Mouse (Mus musculus): ENCODE data around the gene Taf1d. TPM values are rescaled to one million over a fixed set of nuclear protein-coding genes. Genes with fewer than 3 reads are reported as not detected.
"Not testable (repeated sequence)": the region's sequence is repeated elsewhere in the genome, so short reads cannot be mapped to it uniquely, and the experiment has no call there.

The Taf1d gene
- polyA plus RNA-seq, 1 experiment from 2014 or later: 62.0 TPM

- Histone ChIP-seq H3K36me3 (ENCODE audit: control insufficient read depth, insufficient read depth, low read length) (peaks cover 48% of the 10 kb centered on the region), H3K27me3 (ENCODE audit: control insufficient read depth, insufficient read depth, low read length) (no peaks in the 10 kb centered on the region), H3K4me1 (ENCODE audit: control insufficient read depth, insufficient read depth, low read length) (peaks cover 10% of the 10 kb centered on the region), H3K27ac (ENCODE audit: low read depth, low read length) (no peak overlapping the region), H3K4me2 (no peak overlapping the region), H3K9me3 (replicated peaks; ENCODE audit: control insufficient read depth, low read length) (no peaks in the 10 kb centered on the region), H3K4me3 (ENCODE audit: low read depth, low read length) (no peak overlapping the region), H3K9ac (ENCODE audit: low read depth, low read length) (no peak overlapping the region)
- ATAC-seq (replicated peaks; ENCODE audit: insufficient number of reproducible peaks, low FRiP score, low TSS enrichment): no peak
- WGBS (ENCODE audit: insufficient replicate concordance): 85% methylated on average over 2 of the region's 2 CpGs
Observed at GRCm38 (mm10) chr9:15312054-15312735, 6.2 kb downstream of the Taf1d start.

- WGBS (ENCODE audit: insufficient replicate concordance): 87% methylated on average over 5 of the region's 5 CpGs
- ATAC-seq (replicated peaks; ENCODE audit: insufficient number of reproducible peaks, low FRiP score, low TSS enrichment): no peak
- Histone ChIP-seq H3K4me3 (ENCODE audit: low read depth, low read length) (no peak overlapping the region), H3K9me3 (replicated peaks; ENCODE audit: control insufficient read depth, low read length) (no peaks in the 10 kb centered on the region), H3K4me2 (no peak overlapping the region), H3K27me3 (ENCODE audit: control insufficient read depth, insufficient read depth, low read length) (no peaks in the 10 kb centered on the region), H3K4me1 (ENCODE audit: control insufficient read depth, insufficient read depth, low read length) (no peaks in the 10 kb centered on the region), H3K9ac (ENCODE audit: low read depth, low read length) (no peak overlapping the region), H3K27ac (ENCODE audit: low read depth, low read length) (no peak overlapping the region), H3K36me3 (ENCODE audit: control insufficient read depth, insufficient read depth, low read length) (peaks cover 52% of the 10 kb centered on the region)
Observed at GRCm38 (mm10) chr9:15313633-15314032, 7.6 kb downstream of the Taf1d start.

GRCm38 (mm10) chr9:15314619-15315018 lies 8.6 kb downstream of the Taf1d start:
- Histone ChIP-seq H3K9me3 (replicated peaks; ENCODE audit: control insufficient read depth, low read length) (no peaks in the 10 kb centered on the region), H3K4me3 (ENCODE audit: low read depth, low read length) (no peak overlapping the region), H3K36me3 (ENCODE audit: control insufficient read depth, insufficient read depth, low read length) (peaks cover 46% of the 10 kb centered on the region), H3K27me3 (ENCODE audit: control insufficient read depth, insufficient read depth, low read length) (no peaks in the 10 kb centered on the region), H3K9ac (ENCODE audit: low read depth, low read length) (no peak overlapping the region), H3K4me2 (no peak overlapping the region), H3K4me1 (ENCODE audit: control insufficient read depth, insufficient read depth, low read length) (no peaks in the 10 kb centered on the region), H3K27ac (ENCODE audit: low read depth, low read length) (no peak overlapping the region)
- no peak for ATAC-seq (replicated peaks; ENCODE audit: insufficient number of reproducible peaks, low FRiP score, low TSS enrichment)
- WGBS (ENCODE audit: insufficient replicate concordance): 96% methylated on average over 1 of the region's 1 CpGs

- not testable (repeated sequence) for H3K4me1 ChIP-seq (ENCODE audit: control insufficient read depth, insufficient read depth, low read length); ATAC-seq (replicated peaks; ENCODE audit: insufficient number of reproducible peaks, low FRiP score, low TSS enrichment); H3K9me3 ChIP-seq (replicated peaks; ENCODE audit: control insufficient read depth, low read length); H3K9ac ChIP-seq (ENCODE audit: low read depth, low read length); H3K27ac ChIP-seq (ENCODE audit: low read depth, low read length); H3K4me2 ChIP-seq; H3K27me3 ChIP-seq (ENCODE audit: control insufficient read depth, insufficient read depth, low read length); H3K4me3 ChIP-seq (ENCODE audit: low read depth, low read length)
- peaks cover 35% of the 10 kb centered on the region for H3K36me3 ChIP-seq (ENCODE audit: control insufficient read depth, insufficient read depth, low read length)
- WGBS (ENCODE audit: insufficient replicate concordance): 100% methylated on average over 2 of the region's 2 CpGs
Observed at GRCm38 (mm10) chr9:15316296-15316695, 10.3 kb downstream of the Taf1d start.

GRCm38 (mm10) chr9:15317223-15318169 lies 11.5 kb downstream of the Taf1d start:
- Histone ChIP-seq H3K4me3 (ENCODE audit: low read depth, low read length) (no peak overlapping the region), H3K4me2 (no peak overlapping the region), H3K36me3 (ENCODE audit: control insufficient read depth, insufficient read depth, low read length) (peaks cover 42% of the 10 kb centered on the region), H3K4me1 (ENCODE audit: control insufficient read depth, insufficient read depth, low read length) (no peaks in the 10 kb centered on the region), H3K9ac (ENCODE audit: low read depth, low read length) (no peak overlapping the region), H3K27me3 (ENCODE audit: control insufficient read depth, insufficient read depth, low read length) (no peaks in the 10 kb centered on the region), H3K9me3 (replicated peaks; ENCODE audit: control insufficient read depth, low read length) (no peaks in the 10 kb centered on the region), H3K27ac (ENCODE audit: low read depth, low read length) (no peak overlapping the region)
- WGBS (ENCODE audit: insufficient replicate concordance): 55% methylated on average over 5 of the region's 5 CpGs
- ATAC-seq (replicated peaks; ENCODE audit: insufficient number of reproducible peaks, low FRiP score, low TSS enrichment): no peak

- Histone ChIP-seq H3K36me3 (ENCODE audit: control insufficient read depth, insufficient read depth, low read length) (peaks cover 40% of the 10 kb centered on the region), H3K4me2 (no peak overlapping the region), H3K9me3 (replicated peaks; ENCODE audit: control insufficient read depth, low read length) (no peaks in the 10 kb centered on the region), H3K27ac (ENCODE audit: low read depth, low read length) (no peak overlapping the region), H3K4me1 (ENCODE audit: control insufficient read depth, insufficient read depth, low read length) (no peaks in the 10 kb centered on the region), H3K27me3 (ENCODE audit: control insufficient read depth, insufficient read depth, low read length) (no peaks in the 10 kb centered on the region), H3K4me3 (ENCODE audit: low read depth, low read length) (no peak overlapping the region), H3K9ac (ENCODE audit: low read depth, low read length) (no peak overlapping the region)
- no peak for ATAC-seq (replicated peaks; ENCODE audit: insufficient number of reproducible peaks, low FRiP score, low TSS enrichment)
- 82% methylated on average over 2 of the region's 2 CpGs for WGBS (ENCODE audit: insufficient replicate concordance)
Observed at GRCm38 (mm10) chr9:15318170-15318742, 12.2 kb downstream of the Taf1d start.

- H3K4me1 ChIP-seq (ENCODE audit: control insufficient read depth, insufficient read depth, low read length): no peaks in the 10 kb centered on the region
- 94% methylated on average over 4 of the region's 4 CpGs for WGBS (ENCODE audit: insufficient replicate concordance)
- ATAC-seq (replicated peaks; ENCODE audit: insufficient number of reproducible peaks, low FRiP score, low TSS enrichment): no peak
- no peak overlapping the region for H3K9ac ChIP-seq (ENCODE audit: low read depth, low read length)
- peaks cover 39% of the 10 kb centered on the region for H3K36me3 ChIP-seq (ENCODE audit: control insufficient read depth, insufficient read depth, low read length)
- no peaks in the 10 kb centered on the region for H3K27me3 ChIP-seq (ENCODE audit: control insufficient read depth, insufficient read depth, low read length)
- no peak overlapping the region for H3K4me2 ChIP-seq
- no peaks in the 10 kb centered on the region for H3K9me3 ChIP-seq (replicated peaks; ENCODE audit: control insufficient read depth, low read length)
- no peak overlapping the region for H3K27ac ChIP-seq (ENCODE audit: low read depth, low read length)
- H3K4me3 ChIP-seq (ENCODE audit: low read depth, low read length): no peak overlapping the region
Observed at GRCm38 (mm10) chr9:15337776-15338175, 31.8 kb downstream of the Taf1d start.

- Histone ChIP-seq H3K27ac (ENCODE audit: low read depth, low read length) (no peak overlapping the region), H3K4me2 (no peak overlapping the region), H3K36me3 (ENCODE audit: control insufficient read depth, insufficient read depth, low read length) (peaks cover 10% of the 10 kb centered on the region; the same call in 1 of the 2 replicates), H3K4me3 (ENCODE audit: low read depth, low read length) (no peak overlapping the region), H3K4me1 (ENCODE audit: control insufficient read depth, insufficient read depth, low read length) (no peaks in the 10 kb centered on the region), H3K27me3 (ENCODE audit: control insufficient read depth, insufficient read depth, low read length) (no peaks in the 10 kb centered on the region), H3K9me3 (replicated peaks; ENCODE audit: control insufficient read depth, low read length) (no peaks in the 10 kb centered on the region), H3K9ac (ENCODE audit: low read depth, low read length) (no peak overlapping the region)
- 79% methylated on average over 2 of the region's 2 CpGs for WGBS (ENCODE audit: insufficient replicate concordance)
- no peak for ATAC-seq (replicated peaks; ENCODE audit: insufficient number of reproducible peaks, low FRiP score, low TSS enrichment)
Observed at GRCm38 (mm10) chr9:15349925-15350324, 43.9 kb downstream of the Taf1d start.

Data from heart, embryonic 11.5 days (tissue).